Mouse (Mus musculus) small intestine, adult 2 months (tissue): ENCODE results near the gene Slc6a20b.

Experiments
- CTCF ChIP-seq: fragments of 200-500 bp; IDR thresholded peaks from 2 replicates; pipeline ENCODE4 v1.5.1; 2012; ENCODE audit warnings: low read depth, mild to moderate bottlenecking, control low read depth, inconsistent platforms, low read length, moderate library complexity, mixed read lengths; ENCODE audit not compliant: insufficient replicate concordance, insufficient read length; ENCODE audit errors: extremely low read depth
- POLR2A ChIP-seq: fragments of 200-500 bp; IDR thresholded peaks from 2 replicates; pipeline ENCODE4 v1.6.1; 2012; ENCODE audit warnings: low read depth, mild to moderate bottlenecking, control low read depth, inconsistent platforms, low read length, moderate library complexity

DNA sequence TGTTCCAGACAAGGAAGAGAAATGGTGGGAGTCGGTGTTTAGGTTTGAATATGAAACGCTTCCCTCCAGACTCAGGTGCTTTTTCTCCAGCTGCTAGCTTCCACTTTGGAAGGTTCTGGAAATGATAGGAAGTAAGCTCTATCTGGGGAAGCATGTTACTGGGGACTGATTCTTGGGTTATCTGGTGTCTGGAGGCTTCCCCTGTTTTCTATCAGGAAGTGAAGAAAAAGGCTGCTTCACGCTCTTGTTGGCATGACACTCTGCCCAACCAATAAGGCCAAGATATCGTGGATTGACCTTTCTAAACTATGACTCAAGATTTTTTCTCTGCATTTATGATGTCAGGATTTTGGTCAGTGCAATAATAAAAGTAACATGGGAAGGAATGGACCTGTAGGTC is 37.2 kb downstream of the Slc6a20b start:
- TF ChIP-seq CTCF (no peak), POLR2A (no peak)
